Mouse (Mus musculus): ENCODE data around the gene Tmem255b. TPM values are rescaled to one million over a fixed set of nuclear protein-coding genes. Genes with fewer than 3 reads are reported as not detected.

Tmem255b gene
- total RNA-seq, 2 experiments from 2014 or later: 9.2 to 9.3 TPM

- peak; percentile 79 for DNase-seq
Measured at GRCm38 (mm10) chr8:13492198-13492995, 57.4 kb downstream of the Tmem255b start.

- DNase-seq: peak; percentile 83
Measured at GRCm38 (mm10) chr8:13493011-13493410, 58.0 kb downstream of the Tmem255b start.

GRCm38 (mm10) chr8:13493858-13494631 is 59.1 kb downstream of the Tmem255b start, which contains the start of gene Gas6:
TSS of gene Gas6 (minus strand) at chr8:13494490.
- DNase-seq: peak; percentile 70

GRCm38 (mm10) chr8:13501221-13501620 is 66.2 kb downstream of the Tmem255b start:
- no peak for DNase-seq

GRCm38 (mm10) chr8:13503936-13504606 is 69.1 kb downstream of the Tmem255b start:
- no peak for DNase-seq

GRCm38 (mm10) chr8:13504894-13505674 is 70.1 kb downstream of the Tmem255b start:
- no peak for DNase-seq

GRCm38 (mm10) chr8:13506849-13507248 is 71.9 kb downstream of the Tmem255b start:
- peak; percentile 92 for DNase-seq

DNA sequence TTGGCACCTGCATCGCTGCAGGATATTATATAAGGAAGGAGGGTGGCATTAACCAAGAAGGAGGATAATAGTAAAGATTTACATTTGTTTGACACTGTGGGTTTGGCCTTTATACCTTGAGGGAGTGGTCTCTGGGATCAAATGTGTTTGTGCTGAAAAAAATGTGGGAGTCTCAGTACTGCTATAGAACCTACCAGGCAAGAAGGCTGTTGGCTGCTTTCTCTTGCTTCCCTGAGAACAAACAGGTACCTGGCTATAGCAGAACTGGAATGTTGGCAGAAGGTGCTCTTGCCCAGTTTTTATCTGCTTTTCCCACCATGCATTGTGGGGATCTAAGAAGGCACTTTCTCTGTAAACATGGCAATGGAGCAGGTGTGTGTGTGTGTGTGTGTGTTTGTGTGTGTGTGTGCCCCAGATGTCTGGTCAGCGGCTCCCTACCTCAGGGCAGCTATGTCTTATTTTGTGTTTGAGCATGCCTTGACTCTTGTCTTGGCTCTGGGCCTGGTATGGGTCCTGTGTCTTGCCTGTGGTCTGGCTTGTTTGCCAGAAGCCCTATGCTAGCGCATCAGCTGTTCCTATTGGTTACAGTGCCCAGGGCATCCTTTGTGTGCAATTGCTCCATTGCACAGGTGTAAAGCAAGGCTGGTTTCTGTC is 72.4 kb downstream of the Tmem255b start:
- DNase-seq: no peak

DNA sequence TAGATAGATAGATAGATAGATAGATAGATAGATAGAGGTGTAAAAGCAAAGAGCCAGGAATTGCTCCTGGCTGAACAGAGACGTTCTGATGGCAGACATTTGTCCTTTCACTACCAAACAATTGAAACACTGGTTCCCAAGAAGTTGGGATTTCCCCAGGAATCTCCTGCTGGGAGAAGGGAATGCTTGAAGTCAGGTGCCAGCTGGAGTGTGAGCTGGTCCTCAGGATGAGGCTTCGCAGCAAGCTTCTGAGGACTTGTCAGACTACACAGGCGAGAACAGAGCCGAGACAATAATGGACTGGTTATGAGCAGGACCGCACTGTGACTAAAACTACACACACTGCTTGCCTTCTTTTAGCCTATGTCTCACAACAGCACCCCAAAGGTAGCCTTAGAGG is 77.0 kb downstream of the Tmem255b start:
- DNase-seq: no peak

GRCm38 (mm10) chr8:13512677-13513076 is 77.7 kb downstream of the Tmem255b start:
- DNase-seq: no peak

- DNase-seq: no peak
Measured at GRCm38 (mm10) chr8:13513556-13514370, 78.8 kb downstream of the Tmem255b start.

DNA sequence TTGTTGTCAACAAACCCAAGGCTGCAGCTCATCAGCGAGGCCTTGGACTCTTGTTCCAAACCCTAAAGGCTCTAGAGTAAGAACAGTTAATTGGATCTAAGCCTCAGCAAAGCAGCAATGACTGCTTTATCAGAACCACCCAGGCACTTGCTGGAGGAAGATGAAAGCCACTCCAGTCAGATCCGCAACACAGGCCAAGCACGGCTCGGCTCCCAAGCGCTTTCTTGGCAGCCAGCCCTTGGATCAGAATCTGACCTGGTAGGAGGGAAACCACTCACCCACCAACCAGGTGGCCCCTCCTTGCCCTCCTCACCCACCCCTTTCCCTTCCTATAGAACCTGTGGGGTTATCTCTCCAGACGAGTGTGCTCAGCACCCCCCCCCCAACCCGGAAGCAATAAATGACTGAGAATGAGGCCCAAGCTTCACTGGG is 81.0 kb downstream of the Tmem255b start:
- peak; percentile 79 for DNase-seq

DNA sequence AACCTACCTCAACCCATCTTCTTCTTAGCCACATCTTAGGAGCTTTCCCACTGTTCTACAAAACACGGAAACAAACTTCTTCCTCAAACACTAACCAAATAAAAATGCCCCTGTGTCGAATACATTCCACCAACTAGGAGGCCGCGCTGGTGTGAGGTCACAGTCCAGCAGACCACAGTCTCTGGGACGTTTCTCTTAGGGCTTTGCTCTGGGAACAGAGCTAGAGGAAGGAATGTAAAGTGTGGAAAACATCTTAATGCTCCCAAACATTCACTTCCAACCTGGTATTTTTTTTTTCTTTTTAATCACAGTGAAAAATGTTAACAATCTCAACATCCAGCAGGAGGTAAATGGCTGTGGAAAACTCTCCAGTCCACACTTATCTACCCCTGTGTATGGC is 81.7 kb downstream of the Tmem255b start:
- no peak for DNase-seq

GRCm38 (mm10) chr8:13517284-13517781 is 82.3 kb downstream of the Tmem255b start:
- DNase-seq: no peak

Other genes with a start within 250 kb of the Tmem255b start
- gene Grtp1, start 234.6 kb upstream of the Tmem255b start, total RNA-seq (2021): 1 to 10 TPM; 6.1 TPM
- 100 to 1,000 TPM; 376 to 389 TPM for gene Adprhl1, start 181.0 kb upstream of the Tmem255b start, total RNA-seq (2021)
- 10 to 100 TPM; 27.8 to 29.5 TPM for gene Dcun1d2, start 147.1 kb upstream of the Tmem255b start, total RNA-seq (2021)
- gene Tmco3, start 147.0 kb upstream of the Tmem255b start, total RNA-seq (2021): 10 to 100 TPM; 21.7 to 21.9 TPM
- 10 to 100 TPM; 74.4 to 82.5 TPM for gene Tfdp1, start 96.4 kb upstream of the Tmem255b start, total RNA-seq (2021)
- gene Atp4b, start 38.4 kb upstream of the Tmem255b start, total RNA-seq (2021): not detected
- gene Grk1, start 30.1 kb upstream of the Tmem255b start, total RNA-seq (2021): under 1 TPM; 0.05 to 0.12 TPM
- 100 to 1,000 TPM; 148 to 153 TPM for gene Gas6, start 59.3 kb downstream of the Tmem255b start, total RNA-seq (2021)
- gene 1700029H14Rik, start 127.3 kb downstream of the Tmem255b start, total RNA-seq (2021): not detected
- gene Rasa3, start 242.4 kb downstream of the Tmem255b start, total RNA-seq (2021): 10 to 100 TPM; 27.4 to 31.1 TPM

Measured in heart, postnatal 4 days (tissue).